Mouse (Mus musculus) layer of hippocampus, postnatal 25 days (tissue): ENCODE measurements around the gene C7. TPM values are rescaled to one million over a fixed set of nuclear protein-coding genes. Genes with fewer than 3 reads are reported as not detected.
"Not testable (repeated sequence)": the region's sequence is repeated elsewhere in the genome, so short reads cannot be mapped to it uniquely, and the experiment has no call there.

ENCODE experiments used
- DNase-seq, 2 experiments: peaks; one replicate each; pipeline ENCODE4 v3.0.0; 2022; ENCODE audit warnings: mixed read lengths in 2 of 2, low spot score in 1 of 2; ENCODE audit errors: extremely low spot score in 1 of 2
- total RNA-seq, 2 experiments: library from RNA; stranded (reverse); gene quantifications; 2 replicates each; pipeline ENCODE4 v1.2.3; 2021

The C7 gene
- under 1 TPM; 0.25 to 0.35 TPM for total RNA-seq

DNA sequence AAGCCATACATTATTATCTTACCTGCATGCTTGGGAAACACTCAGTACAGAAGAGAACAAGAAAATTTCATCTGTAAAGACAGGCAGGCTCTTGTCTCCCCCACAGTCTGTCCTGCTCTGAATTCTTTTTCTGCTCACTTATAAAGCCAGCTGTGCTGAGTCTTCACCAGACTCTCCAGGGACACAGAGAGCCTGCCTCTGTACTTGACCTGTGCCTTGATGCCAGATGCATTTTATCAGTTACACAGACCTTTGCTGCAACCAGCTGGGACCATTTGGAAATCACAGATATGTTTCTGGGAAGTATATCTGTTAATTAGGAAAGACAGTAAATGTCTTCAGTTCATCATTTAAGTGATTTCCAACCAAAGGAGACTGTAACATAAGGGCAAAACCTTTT is at the start of gene C7:
Gene C7, minus strand, starts transcription at position 106 of the 400 bp plus-strand sequence.
- no peak for DNase-seq

DNA sequence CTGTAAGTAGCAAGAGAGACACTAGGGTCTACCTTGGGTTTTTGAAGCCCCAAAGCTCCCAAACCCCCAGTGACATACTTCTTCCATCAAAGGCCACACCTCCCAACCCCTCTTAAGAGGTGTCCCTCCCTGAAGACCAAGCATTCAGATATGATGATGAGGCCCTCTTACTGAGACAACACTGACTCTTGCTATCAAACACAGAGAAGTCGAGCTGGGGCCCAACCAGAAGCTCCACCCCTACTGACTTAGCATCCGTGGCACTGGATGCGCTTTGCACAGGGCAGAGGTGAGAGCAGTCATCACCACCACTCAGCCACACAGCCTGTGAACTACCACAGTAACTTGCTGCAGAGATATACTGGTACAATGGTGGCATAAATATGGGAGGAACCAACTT is 49.1 kb upstream of the C7 start:
- no peak for DNase-seq

DNA sequence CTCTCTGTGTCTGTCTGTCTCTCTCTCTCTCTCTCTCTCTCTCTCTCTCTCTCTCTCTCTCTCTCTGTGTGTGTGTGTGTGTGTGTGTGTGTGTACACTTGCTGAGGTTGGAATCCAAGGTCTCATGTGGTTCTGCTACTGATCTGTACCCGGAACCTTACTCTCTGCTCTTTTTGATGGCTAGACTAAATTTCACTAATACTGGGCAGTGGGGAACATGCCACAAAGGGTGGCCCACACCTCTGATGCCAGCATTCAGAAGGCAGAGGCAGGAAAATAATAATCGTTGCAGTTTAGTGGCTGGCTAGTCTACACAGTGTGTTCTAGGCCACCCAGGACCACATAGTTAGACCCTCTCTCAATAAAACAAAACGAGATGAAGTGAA is 45.1 kb upstream of the C7 start:
- DNase-seq = no peak

DNA sequence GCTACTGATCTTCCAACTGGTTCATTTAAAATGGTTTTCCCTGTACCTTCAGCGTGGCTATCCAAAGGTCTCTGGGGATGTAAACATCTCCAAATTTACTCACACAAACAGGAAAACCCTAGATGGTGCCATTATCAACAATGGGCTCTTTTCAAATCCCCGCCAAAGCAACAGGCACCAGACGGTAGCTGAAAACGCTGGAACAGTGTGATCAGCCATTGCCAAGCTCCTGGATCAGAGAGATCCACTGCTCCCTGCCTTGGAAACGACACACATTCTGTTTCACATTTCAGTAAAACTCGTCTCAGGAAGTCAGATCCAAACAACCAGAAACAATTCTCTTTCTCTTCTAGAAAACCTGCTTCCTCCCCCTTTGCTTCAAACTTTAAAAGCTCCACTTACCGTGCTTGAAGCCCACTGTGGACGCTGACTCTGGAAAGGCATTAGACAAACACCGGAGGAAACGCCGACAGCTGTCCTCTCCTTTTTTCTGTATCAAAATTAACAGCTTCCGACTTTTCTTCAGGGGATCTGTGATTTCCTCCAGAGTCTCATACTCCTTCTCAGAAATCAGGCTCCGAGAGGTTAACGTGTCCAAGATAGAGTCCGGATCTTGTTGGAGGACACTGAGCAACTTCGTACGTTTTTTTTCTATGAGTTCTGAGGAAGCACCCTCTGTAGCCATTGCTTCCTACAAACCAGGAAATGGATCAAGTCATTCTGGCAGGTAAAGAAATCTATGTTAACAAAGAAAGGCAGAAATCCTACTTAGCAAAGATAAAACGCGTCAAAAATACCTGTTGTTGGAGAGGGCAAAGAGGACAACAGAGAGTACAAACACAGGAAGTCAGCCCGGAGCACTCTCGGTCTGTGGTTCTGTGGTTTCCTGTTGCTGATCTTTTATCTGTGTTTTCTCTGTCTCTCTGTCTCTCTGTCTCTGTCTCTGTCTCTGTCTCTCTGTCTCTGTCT is 44.4 kb upstream of the C7 start, which contains the start of gene Card6:
Gene Card6, minus strand, starts transcription at position 854 of the 969 bp plus-strand sequence.
- DNase-seq = peak in 1 of 2 experiments; percentile 20

DNA sequence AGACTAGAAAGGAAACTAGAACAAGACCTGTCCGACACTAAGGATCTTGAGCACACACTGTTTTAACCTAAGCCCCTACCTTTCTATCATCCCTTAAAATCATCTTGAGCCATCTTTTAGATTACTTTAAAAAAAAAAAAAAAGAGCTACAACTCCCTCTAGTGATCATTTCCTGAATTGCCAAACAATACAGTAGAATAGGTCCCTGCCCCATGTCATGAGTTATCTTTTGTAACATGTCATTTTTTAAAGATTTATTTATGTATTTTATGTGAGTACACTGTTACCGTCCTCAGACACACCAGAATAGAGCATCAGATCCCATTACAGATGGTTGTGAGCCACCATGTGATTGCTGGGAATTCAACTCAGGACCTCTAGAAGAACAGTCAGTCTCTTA is 42.8 kb upstream of the C7 start:
- DNase-seq = no peak

DNA sequence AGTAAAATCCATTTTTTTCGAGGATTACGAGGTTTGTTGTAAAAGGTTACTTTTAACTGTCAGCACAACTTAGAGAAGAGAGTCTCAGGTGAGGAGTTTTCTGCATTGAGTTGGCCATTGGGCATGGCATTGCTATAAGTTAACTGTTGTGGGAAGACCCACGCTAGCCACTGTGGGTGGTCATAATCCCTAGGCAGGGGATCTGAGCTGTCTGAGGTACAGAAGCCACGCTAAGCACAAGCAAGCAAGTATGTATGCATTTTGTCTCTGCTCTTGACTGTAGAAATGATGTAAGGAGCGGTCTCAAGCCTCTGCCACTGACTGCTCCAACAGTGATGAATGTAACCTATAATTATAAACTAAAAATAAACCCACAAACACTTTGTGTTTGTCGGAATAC is 42.4 kb upstream of the C7 start:
- no peak for DNase-seq

DNA sequence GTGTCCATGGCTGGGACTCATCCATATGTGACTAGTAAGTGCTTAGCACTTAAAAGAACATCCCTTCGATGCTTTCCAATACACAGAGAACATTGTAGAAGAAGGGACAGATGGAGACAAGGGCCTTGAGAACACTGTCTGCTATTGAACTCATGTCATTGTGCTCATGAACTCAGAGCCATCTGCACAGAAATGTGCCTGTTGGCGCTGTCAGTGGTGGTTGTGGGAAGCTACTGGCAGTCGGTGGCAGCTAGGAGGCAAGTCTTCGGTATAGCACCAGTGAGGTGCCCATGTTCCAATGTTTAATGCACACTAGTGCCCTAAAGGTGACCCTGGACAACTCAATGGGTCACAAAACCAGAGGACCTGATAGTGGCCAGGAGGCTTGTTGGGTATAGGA is 38.8 kb upstream of the C7 start:
- no peak for DNase-seq

DNA sequence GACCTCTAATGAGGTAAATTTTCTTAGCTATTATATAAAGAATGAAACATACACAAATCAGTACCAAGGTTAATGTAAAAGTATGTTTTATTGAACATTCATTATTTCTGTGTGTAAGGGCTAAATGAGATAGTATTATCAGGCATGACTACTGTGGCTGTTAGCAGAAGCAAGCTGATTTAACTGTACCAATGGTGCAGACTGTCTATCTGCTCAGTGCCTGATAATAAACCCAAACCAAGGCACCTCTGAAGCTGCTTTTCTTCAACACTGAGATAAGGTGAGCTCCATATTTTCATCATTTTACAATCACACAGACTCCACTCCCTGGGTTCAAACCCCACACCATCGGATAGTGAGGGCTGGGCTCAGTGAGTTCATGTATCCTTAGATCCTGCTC is 33.8 kb upstream of the C7 start:
- DNase-seq = no peak

DNA sequence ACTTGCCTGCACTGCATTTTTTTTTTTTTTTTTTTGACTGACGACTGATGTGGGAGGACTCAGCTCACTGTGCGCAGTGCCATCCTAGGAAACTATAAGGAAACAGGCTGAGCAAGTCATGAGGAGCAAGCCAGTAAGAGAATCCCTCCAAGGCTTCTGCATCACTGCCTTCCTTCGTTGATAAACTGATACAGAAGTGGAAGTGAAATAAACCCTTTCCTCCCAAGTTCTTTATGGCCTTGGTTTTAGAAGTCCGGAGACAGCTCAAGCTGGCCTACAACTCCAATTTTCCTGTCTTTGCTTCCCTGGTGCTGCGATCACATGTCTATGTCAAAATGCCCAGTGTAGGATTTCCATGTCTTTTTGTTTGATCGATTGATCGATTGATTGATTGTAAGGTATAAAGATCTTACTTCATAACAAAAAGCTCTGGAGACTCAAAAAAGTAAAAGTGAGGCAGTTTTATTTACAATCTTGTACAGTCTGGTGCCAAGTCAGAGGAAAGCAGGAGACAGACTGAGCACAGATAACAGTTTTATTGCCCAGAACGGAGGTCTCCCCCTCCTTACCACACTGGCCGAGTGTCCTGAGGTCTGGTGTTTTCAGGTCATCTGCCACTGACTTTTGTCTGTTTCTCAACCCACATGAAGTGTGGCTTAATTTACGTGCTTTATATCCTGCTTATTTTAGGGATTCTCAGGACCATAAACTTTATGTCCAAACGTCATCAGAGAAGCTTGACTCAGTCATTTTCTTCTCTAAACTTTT is 32.2 kb upstream of the C7 start:
- no peak for DNase-seq

DNA sequence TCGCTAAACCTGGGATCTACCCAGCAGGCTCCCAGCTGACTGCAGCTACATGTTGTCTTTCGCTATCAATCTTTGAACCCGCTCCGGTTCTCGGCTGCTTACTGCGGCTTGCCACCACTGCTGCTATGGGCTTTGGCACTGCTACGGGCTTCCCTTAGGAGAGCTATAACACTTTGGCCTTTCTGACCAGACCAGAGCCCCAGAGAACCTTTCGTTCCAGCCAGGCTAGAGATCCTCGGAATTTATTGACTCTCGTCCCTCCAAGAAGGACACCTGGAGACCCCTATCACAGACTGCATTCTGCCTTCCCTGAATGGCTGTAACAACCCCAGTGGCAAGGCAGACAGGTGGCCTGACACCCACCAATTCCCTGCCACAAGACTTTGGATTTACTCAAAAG is 26.6 kb upstream of the C7 start:
- no peak for DNase-seq

DNA sequence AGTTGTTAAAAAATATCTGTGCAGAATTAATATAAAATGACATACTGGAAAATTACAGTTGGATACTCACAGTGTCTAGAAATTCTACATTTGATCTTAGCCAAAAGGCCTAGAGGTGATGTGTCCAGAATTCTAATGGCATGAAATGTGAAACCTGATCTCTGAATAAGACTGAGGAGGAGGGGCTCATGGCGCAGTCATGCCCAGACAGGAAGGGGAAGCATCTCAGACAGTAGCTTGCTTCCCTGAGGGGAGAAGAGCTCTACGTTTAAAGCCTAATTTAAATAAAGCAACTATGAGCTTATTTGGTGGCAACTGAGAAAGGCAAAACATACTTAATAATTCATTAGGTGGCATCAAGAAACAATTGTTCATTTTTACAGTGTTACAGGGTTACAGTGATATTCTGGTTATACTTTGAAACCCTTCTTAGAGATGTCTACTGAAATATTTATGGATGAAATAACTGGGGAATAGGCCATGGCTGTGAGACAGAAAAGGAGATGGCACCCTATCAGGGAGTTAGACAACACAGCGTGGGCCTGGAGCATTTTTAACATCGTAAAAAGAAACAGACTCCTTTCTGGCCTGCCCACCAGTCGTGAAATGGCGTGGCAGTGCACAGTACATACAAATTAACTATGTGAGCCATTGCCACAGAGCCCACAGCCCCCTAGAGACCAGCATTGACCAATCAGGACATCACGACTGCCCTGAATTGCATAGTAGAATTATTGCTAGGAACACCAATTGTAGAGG is 25.5 kb upstream of the C7 start:
- no peak for DNase-seq

DNA sequence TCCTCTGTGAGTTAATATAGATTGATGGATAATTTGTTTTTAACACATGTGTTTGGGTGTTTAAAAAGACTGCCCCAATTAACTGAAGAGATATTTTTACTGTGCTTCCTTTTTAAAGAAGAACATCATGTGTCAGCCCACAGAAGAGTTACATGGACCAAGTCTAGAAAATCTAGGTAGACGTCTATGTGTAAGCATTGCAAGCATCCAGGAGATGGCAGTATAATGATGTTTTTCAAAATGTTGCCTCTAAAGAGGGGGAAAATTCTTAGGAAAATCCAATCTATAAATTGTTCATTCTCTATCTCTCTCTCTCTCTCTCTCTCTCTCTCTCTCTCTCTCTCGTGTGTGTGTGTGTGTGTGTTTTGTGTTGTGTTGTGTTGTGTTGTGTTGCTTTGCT is 22.6 kb upstream of the C7 start:
- no peak for DNase-seq

DNA sequence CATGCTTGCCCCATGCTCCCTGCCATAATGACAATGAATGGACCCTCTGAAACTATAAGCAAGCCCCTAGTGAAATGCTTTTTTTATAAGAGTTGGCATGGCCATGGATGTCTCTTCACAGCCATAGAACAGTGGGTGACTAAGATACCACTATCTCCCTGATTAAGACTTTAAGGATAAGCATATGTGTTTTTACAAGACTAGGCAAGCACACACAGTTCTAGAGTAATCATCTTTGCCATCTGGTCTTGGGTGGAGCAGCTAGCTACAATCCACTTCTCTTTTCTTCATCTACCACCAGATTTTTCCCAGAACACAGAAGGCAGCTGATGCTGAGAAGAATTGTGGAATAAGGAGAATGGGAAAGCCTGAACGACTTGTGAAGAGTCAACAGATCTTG is 17.7 kb upstream of the C7 start:
- DNase-seq = no peak

DNA sequence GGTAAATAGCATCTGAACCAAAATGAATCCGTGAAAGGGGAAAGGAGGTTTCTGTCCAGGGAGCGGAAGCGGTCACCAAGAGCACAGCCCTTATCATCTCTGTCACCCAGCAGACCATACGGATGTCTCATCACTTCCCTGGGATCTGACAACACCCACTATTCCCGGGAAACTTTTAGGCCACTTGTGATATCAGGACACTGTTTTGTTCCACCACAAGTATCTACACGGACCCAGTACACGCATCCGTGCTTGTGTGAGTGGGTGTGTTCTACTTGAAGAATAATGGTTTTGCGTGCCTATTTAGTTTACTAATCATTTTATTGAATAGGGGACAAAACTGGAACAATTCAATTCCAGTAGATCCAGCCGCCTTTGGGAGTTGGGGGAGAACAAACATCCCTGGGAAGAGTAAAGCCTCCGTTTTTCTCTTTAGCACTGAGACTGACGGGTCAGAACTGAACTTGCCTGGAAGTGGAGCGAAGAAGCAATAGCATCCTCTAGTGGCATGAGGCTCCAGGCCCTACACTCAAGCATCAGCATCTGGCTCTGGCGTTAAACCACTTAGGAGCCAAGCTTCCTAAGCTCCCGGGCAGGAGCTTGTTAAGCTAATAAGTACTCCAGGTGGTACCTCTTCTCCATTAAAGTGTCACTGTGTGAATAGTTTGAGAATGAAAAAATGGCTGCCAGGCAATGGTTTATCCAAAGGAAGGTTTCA is 5.4 kb upstream of the C7 start:
- DNase-seq = peak; percentile 22 to 29

DNA sequence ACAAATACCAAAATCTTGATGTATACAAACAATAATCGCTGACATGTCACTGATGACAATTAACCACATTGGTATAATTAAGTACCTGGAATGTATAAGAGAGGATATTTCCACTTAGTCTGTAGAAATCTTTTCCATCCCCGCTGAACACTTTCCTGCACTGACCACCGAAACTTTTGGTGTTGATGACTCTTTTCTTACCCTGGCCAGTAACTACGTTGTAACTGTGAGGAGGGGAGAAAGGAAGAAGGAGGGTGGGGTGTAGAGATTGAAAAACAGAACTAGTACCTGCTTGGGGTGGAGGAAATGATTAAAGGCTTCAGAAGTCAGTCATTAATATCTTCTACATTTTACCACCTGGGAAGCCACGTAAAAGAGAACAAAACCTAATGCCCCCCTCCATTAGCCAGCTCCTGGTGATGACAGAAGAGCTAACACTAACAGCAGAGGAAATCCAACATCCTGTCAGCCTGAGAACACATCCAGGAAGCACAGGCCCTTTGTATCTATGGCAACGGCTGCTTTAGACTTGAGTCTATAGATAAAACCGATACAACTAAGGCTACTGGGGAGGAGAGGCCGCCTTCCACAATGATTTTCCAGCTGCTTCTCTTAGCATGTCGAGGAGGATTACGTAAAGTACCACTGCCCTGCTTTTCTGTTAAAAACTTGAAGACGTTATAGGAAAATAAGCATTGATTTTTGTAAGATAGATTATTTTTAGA is 17.8 kb downstream of the C7 start:
- peak in 1 of 2 experiments; percentile 12 for DNase-seq

DNA sequence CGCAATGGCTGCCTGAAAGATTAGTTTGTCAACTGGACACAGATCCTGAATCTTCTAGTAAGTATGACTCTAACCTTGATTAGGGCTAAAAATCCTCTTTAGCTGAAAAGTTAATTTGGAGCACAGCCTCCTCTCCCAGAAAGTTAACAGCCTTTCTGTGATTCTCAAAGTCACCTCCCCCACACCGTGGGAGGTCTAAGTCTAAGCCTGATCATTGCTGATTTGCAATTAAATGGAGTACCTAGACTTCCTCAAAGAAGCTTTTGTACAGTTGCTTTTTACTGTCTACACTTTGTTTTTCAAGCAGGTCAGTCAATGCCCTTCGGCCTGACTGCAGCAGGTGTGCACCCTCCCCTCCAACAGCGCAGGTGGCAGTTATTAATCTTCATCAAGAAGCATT is 34.3 kb downstream of the C7 start:
- no peak for DNase-seq

DNA sequence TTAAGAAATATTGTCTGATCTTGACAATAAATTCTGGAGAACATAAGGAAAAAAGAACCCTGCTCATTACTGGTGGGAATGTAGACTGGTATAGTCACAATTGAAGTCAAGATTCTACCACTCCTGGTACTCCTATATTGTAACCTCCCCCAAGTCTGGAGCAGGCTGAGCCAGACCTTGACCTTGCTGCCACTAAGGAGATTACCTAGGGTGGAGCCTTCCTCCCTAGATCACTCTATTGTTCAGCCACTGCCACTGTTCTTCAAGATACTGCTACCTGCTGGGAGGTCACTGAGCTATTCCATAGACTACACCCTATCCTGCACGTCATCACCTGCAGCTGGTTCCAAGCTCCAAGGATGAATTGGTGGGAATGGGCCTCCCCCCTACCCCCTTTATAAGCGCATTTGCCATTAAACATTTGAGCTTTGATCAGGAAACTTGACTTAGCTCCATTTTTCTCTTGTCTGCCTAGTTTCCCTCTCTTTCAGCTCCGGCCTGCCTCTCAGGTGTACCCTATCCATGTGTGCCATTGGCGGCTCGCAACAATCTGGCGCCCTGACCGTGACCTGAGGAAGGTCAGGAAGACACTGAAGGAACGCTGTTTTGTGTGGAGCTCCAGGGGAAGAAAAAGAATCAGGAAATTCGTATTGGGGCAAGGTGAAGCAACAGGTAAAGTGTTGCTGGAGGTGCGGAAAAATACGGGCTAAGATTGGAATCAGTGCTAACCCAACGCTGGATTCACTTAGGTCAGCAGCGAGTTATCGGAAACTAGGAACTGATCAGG is 39.9 kb downstream of the C7 start:
- DNase-seq = not testable (repeated sequence)

DNA sequence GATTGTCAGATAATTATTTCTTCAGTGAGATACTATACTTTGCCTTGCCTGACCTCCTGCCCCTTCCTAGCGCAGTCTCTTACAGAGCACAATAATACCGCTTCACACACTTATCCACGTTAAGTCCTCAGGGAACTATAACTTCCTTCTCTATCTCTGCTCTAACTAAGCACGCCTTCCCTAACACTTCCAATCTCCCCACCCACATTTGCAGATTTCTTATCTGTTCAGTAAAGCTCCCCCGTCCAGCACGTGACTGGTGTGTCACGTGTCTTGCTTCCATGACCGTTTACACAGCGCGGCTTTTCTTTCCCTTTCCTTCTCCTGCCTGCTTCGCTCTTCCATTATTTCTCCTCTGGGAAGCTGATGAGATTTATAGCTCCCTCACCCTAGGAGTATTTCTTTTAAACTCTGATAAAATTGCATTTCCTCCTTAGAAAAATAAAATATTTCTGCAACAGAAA is 53.9 kb downstream of the C7 start:
- DNase-seq = no peak
